Mouse (Mus musculus): ENCODE measurements around the gene Shisa2. TPM values are rescaled to one million over a fixed set of nuclear protein-coding genes. Genes with fewer than 3 reads are reported as not detected.

The Shisa2 gene
- polyA plus RNA-seq (2016; fragmentation: Nextera tagmentation; extraction: Ambion mirVana), result 15.0 and 17.1 TPM in 2 replicates

- Histone ChIP-seq H3K27me3 (ENCODE audit: insufficient read depth, poor library complexity, severe bottlenecking) (peaks cover 77% of the 10 kb centered on the region), H3K4me3 (peak within 1 kb of the TSS; percentile 72), H3K27ac (peak within 1 kb of the TSS; percentile 87), H3K36me3 (peaks cover 8% of the 10 kb centered on the region), H3K9me3 (no peaks in the 10 kb centered on the region), H3K4me1 (replicated peaks) (peaks cover 42% of the 10 kb centered on the region)
- WGBS, result under 1% methylated on average over 65 of the region's 65 CpGs
- peak; percentile 88 for DNase-seq (ENCODE audit: low spot score)
Measured at GRCm38 (mm10) chr14:59625158-59625805, at the start of gene Shisa2. Gene Shisa2, plus strand, starts transcription at chr14:59625308.

- Histone ChIP-seq H3K4me1 (replicated peaks) (no peaks in the 10 kb centered on the region), H3K36me3 (peaks cover 41% of the 10 kb centered on the region), H3K27me3 (ENCODE audit: insufficient read depth, poor library complexity, severe bottlenecking) (no peaks in the 10 kb centered on the region), H3K27ac (no peak overlapping the region), H3K4me3 (no peak overlapping the region), H3K9me3 (no peaks in the 10 kb centered on the region)
- WGBS, result 89% methylated on average over 5 of the region's 5 CpGs
- no peak for DNase-seq (ENCODE audit: low spot score)
Measured at GRCm38 (mm10) chr14:59576385-59576784, 48.7 kb upstream of the Shisa2 start.

DNA sequence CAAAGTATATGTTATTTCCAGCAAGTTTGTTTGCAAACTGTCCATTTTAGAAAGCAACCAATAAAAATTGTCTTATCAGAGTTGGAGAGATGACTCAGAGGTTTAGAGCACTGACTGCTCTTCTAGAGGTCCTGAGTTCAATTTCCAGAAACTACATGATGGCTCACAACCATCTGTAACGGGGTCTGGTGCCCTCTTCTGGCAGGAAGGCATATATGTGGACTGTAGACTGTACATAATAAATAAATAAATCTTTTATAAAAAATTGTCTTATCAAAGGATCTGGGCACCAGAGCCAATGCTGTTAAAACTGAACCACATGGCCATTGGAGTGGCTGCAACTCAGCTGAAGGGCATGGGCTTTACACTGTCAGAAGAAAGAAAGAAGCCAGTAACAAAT lies 34.5 kb upstream of the Shisa2 start:
- no peaks in the 10 kb centered on the region for H3K4me1 ChIP-seq (replicated peaks)
- H3K27me3 ChIP-seq (ENCODE audit: insufficient read depth, poor library complexity, severe bottlenecking), result no peaks in the 10 kb centered on the region
- DNase-seq (ENCODE audit: low spot score), result no peak
- no peak overlapping the region for H3K4me3 ChIP-seq
- no peaks in the 10 kb centered on the region for H3K9me3 ChIP-seq
- H3K27ac ChIP-seq, result no peak overlapping the region
- peaks cover 65% of the 10 kb centered on the region for H3K36me3 ChIP-seq
- WGBS, result 93% methylated on average over 1 of the region's 1 CpGs

DNA sequence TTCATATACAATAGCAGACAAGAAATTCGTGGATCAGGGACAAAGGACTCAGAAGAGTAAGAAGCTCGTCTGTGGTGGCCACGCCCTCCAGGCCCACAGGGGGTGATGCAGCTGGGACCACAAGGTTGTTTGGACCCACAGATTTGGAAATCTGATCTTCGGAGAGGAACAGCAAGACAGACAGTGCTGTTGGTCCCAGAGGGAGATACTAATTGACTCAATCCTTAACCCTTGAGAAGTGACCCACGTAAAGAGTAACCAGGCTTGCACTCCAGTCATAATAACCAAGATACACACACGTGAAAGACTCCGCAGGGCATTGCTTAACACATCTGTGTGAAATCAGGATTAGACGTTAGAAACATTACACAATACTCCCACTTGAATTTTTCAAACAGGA lies 33.2 kb upstream of the Shisa2 start:
- no peaks in the 10 kb centered on the region for H3K27me3 ChIP-seq (ENCODE audit: insufficient read depth, poor library complexity, severe bottlenecking)
- H3K36me3 ChIP-seq, result peaks cover 52% of the 10 kb centered on the region
- no peak for DNase-seq (ENCODE audit: low spot score)
- H3K4me3 ChIP-seq, result no peak overlapping the region
- H3K4me1 ChIP-seq (replicated peaks), result peaks cover 4% of the 10 kb centered on the region
- no peaks in the 10 kb centered on the region for H3K9me3 ChIP-seq
- no peak overlapping the region for H3K27ac ChIP-seq
- 74% methylated on average over 8 of the region's 8 CpGs for WGBS

GRCm38 (mm10) chr14:59592593-59592992 lies 32.5 kb upstream of the Shisa2 start:
- no peak overlapping the region for H3K4me3 ChIP-seq
- no peak for DNase-seq (ENCODE audit: low spot score)
- no peaks in the 10 kb centered on the region for H3K9me3 ChIP-seq
- H3K36me3 ChIP-seq, result peaks cover 51% of the 10 kb centered on the region
- peaks cover 11% of the 10 kb centered on the region for H3K4me1 ChIP-seq (replicated peaks)
- no peak overlapping the region for H3K27ac ChIP-seq
- 98% methylated on average over 3 of the region's 3 CpGs for WGBS
- no peaks in the 10 kb centered on the region for H3K27me3 ChIP-seq (ENCODE audit: insufficient read depth, poor library complexity, severe bottlenecking)

- Histone ChIP-seq H3K27ac (no peak overlapping the region), H3K36me3 (peaks cover 29% of the 10 kb centered on the region), H3K9me3 (no peaks in the 10 kb centered on the region), H3K4me3 (no peak overlapping the region), H3K27me3 (ENCODE audit: insufficient read depth, poor library complexity, severe bottlenecking) (no peaks in the 10 kb centered on the region), H3K4me1 (replicated peaks) (peaks cover 14% of the 10 kb centered on the region)
- no peak for DNase-seq (ENCODE audit: low spot score)
- 95% methylated on average over 3 of the region's 3 CpGs for whole genome bisulfite sequencing
Measured at GRCm38 (mm10) chr14:59594988-59595387, 30.1 kb upstream of the Shisa2 start.

DNA sequence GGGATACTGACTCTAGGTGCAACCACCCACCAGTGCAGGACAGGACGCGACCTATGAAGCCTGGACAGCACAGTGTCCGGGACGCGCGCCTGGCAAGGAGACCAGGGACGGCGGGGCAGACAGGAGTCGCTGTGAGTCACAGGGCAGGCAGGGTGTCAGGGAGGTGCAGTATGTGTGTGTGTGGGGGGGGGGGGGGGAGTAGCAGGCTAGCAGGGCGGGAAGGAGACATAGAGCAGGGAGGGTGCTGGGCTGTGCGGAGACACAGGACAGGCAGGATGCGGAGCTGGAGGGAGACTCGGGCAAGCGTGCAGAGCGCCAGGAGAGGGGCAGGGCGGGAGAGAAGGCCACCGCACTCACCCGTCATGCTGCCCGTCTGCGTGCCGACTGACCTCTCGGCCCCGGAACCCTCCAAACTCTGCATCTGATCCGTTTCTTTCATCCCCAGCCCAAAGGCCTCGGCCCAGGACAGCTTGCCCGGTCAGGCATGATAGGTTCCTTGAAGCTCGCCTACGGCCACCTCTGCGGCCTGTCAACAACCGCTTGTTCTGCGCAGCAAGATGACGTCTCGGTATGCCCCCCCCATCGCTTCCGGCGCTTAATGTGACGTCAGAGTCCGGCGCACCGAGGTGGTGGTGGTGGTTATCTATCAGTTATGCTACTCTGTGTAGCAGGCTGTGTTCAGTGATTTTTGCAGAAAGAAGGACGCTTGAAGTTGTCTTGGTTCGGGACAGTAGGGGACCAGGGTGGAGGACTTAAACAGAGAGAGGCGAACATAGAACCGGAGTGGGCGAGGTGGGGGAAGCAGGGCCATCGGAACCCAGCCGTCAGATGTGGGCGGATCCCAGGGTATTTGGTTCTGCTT lies 27.5 kb upstream of the Shisa2 start, which contains the start of gene Cdadc1:
Cdadc1 (minus strand) TSS at position 562 of the 862 bp plus-strand sequence.
- peak; percentile 97 for DNase-seq (ENCODE audit: low spot score)
- no peaks in the 10 kb centered on the region for H3K9me3 ChIP-seq
- H3K4me1 ChIP-seq (replicated peaks), result peaks cover 14% of the 10 kb centered on the region
- H3K27ac ChIP-seq, result peak within 1 kb of the TSS; percentile 89
- H3K4me3 ChIP-seq, result peak within 1 kb of the TSS; percentile 92
- H3K36me3 ChIP-seq, result peaks cover 10% of the 10 kb centered on the region; the same call in 1 of the 2 replicates
- 0 out of 2 replicates have a peak, but pooled peaks cover under 1% of the 10 kb centered on the region for H3K27me3 ChIP-seq (ENCODE audit: insufficient read depth, poor library complexity, severe bottlenecking)
- under 1% methylated on average over 47 of the region's 48 CpGs for WGBS

DNA sequence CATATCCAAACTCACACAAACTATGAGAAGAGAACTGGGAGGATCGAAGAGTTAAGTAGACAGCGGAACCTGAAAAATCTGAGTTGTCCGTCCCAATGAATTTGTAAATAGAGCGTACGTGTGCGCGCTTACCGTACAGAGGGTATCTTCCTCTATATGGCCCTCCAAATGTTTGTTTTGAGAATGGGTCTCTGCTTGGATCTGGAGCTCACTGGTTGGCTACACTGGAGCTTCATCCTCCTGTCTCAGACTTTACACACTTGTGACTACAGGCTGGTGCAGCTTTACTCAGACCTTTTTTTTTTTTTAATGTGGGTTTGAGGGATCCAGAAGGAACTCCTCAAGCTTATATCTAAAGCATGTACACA lies 26.9 kb upstream of the Shisa2 start:
- no peak for DNase-seq (ENCODE audit: low spot score)
- no peaks in the 10 kb centered on the region for H3K9me3 ChIP-seq
- H3K27ac ChIP-seq, result peak overlapping the region; percentile 89
- 0 out of 2 replicates have a peak, but pooled peaks cover 6% of the 10 kb centered on the region for H3K36me3 ChIP-seq
- peak overlapping the region; percentile 92 for H3K4me3 ChIP-seq
- WGBS, result 5% methylated on average over 8 of the region's 8 CpGs
- H3K27me3 ChIP-seq (ENCODE audit: insufficient read depth, poor library complexity, severe bottlenecking), result peaks cover 6% of the 10 kb centered on the region; the same call in 1 of the 2 replicates
- peaks cover 14% of the 10 kb centered on the region for H3K4me1 ChIP-seq (replicated peaks)

DNA sequence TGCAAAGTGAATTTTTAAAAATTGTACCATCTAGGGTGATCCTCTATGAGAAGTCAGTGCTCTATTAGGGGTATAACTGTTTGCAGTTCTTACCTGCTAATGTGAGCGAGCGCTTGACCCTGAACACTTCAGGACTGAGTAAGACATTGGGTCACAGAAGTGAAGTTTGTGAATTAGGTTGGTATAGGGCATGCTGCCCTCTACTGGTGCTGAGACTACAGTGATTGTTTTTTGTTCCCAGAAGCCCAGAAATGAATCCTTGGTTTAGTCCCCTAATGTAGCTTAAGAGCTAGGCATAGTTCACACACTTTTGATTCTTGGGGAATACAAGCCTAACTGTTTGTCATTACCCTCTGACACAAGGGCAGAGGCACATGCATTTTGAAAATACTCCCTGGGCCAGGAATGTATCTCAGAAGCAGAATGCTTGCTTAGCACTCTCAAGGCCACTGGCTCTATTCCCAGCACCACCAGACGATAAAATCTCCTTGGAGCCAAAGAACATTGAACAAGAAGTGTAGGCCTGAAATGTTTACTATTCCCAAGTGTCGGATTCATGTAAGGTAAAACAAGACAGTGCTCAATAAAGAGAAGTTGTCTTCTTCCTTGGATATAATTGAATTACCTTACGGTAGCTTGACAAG lies 21.0 kb upstream of the Shisa2 start:
- peaks cover 10% of the 10 kb centered on the region for H3K27me3 ChIP-seq (ENCODE audit: insufficient read depth, poor library complexity, severe bottlenecking)
- no peaks in the 10 kb centered on the region for H3K4me1 ChIP-seq (replicated peaks)
- no peak overlapping the region for H3K4me3 ChIP-seq
- no peaks in the 10 kb centered on the region for H3K36me3 ChIP-seq
- WGBS, result 67% methylated on average over 5 of the region's 5 CpGs
- DNase-seq (ENCODE audit: low spot score), result no peak
- no peak overlapping the region for H3K27ac ChIP-seq
- H3K9me3 ChIP-seq, result no peaks in the 10 kb centered on the region

DNA sequence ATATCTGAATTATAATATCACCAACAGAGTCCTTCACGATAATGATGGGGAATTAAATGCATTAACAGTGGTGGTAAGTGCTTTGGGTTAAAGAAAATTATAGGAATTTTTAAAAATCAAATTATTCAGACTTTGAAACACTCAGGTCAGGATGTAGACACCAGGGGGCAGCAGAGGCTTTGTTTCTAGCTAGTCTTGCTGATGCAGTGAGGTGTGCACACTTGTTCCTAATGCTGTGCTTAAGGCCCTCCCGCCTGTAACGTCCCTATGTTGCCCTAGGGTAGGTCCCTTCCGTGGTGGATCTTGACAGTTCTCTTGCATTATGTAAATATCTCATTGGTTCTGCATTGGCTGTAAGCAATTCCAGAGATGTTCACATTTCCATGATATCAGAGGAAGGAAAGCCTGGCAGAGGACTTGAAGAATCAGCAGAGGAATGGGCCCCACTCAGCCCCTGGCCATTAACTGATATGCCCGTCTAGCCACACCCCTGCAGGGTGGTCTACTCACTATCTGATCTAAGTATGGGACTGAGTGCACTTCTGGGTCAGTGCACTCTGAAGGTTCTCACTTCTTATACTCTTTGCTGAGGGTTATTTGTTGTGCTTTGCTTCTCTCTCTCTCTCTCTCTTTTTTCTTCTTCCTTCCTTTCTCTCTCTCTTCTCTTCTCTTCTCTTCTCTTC lies 19.3 kb upstream of the Shisa2 start:
- Histone ChIP-seq H3K4me3 (no peak overlapping the region), H3K36me3 (no peaks in the 10 kb centered on the region), H3K27ac (no peak overlapping the region), H3K4me1 (replicated peaks) (no peaks in the 10 kb centered on the region), H3K27me3 (ENCODE audit: insufficient read depth, poor library complexity, severe bottlenecking) (peaks cover 10% of the 10 kb centered on the region), H3K9me3 (no peaks in the 10 kb centered on the region)
- 23% methylated on average over 5 of the region's 5 CpGs for WGBS
- DNase-seq (ENCODE audit: low spot score), result peak; percentile 67

DNA sequence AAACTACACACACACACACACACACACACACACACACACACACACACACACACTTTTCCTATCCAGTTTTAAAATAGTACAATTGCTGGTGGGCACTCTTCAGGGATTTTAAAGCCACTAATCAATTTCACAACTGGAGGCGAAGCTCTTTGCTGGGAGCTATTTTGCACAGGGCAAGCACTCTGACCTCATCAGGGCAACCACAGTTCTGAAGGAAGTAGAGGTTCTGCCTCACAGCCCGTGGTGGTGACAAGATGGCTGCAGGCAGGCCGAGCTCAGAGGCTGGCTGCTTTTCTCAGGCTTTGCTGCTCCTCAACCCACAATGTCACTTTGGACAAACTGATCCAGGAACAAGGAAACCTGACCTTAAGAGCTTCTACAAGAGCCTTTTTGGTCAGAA lies 18.1 kb upstream of the Shisa2 start:
- 42% methylated on average over 3 of the region's 3 CpGs for WGBS
- Histone ChIP-seq H3K4me3 (no peak overlapping the region), H3K36me3 (no peaks in the 10 kb centered on the region), H3K9me3 (no peaks in the 10 kb centered on the region), H3K27ac (no peak overlapping the region), H3K27me3 (ENCODE audit: insufficient read depth, poor library complexity, severe bottlenecking) (peaks cover 10% of the 10 kb centered on the region), H3K4me1 (replicated peaks) (no peaks in the 10 kb centered on the region)
- DNase-seq (ENCODE audit: low spot score), result no peak

GRCm38 (mm10) chr14:59612920-59613625 lies 12.0 kb upstream of the Shisa2 start:
- Histone ChIP-seq H3K4me1 (replicated peaks) (no peaks in the 10 kb centered on the region), H3K27ac (no peak overlapping the region), H3K4me3 (no peak overlapping the region), H3K36me3 (no peaks in the 10 kb centered on the region), H3K9me3 (no peaks in the 10 kb centered on the region), H3K27me3 (ENCODE audit: insufficient read depth, poor library complexity, severe bottlenecking) (peaks cover 4% of the 10 kb centered on the region; the same call in 1 of the 2 replicates)
- WGBS, result 58% methylated on average over 14 of the region's 14 CpGs
- peak; percentile 53 for DNase-seq (ENCODE audit: low spot score)

Measured in hindbrain, embryonic 10.5 days (tissue).